ENCODE assay signal across 13 mouse cellular contexts in the genomic region with DNA sequence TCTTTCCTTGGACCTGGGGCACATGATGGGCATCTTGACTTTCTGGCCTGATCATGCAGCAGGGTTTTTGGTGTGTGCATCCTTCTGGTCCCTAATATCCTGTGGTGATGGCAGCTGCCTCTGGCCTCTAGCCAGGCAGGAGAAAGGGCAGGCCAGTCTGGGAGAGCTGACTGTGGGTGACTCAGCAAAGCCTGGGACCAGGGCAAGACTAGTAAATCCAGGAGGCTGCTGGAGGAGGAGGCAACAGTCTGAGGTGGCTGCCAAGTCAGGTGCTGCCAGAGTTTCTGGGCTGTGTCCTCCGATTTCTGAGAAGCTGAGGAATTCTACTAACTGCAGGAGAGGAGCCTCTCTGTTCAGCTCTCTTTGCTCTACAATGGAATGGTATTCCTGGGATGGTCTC. TPM values are rescaled to one million over a fixed set of nuclear protein-coding genes. Genes with fewer than 3 reads are reported as not detected.
A peak's percentile ranks its signal among the peaks of the same experiment; 100 is the strongest.
DNase-seq lines count a peak whose midpoint lies in the region; ATAC-seq and TF ChIP-seq lines count a peak whose summit lies in the region.
"Had no signal": no experiment of that assay in that cellular context is flagged by ENCODE, and none has a peak within 500 bp of the region (broad histone marks: within the 10 kb centered on the region; RNA-seq: fewer than 3 reads in every experiment).

No protein-coding gene starts in this region.

- no peaks in the 10 kb centered on the region for H3K36me3 ChIP-seq in lung, postnatal 0 days (ENCODE audit: insufficient read depth, low read length)
- H3K36me3 ChIP-seq in forebrain, embryonic 16.5 days (ENCODE audit: control insufficient read depth, insufficient read depth): no peaks in the 10 kb centered on the region

- no peak overlapping the region for H3K9ac ChIP-seq in lung, postnatal 0 days (replicated peaks; ENCODE audit: low read depth)
- no peak overlapping the region for H3K9ac ChIP-seq in forebrain, embryonic 16.5 days (replicated peaks; ENCODE audit: low read depth, low read length)
- H3K9ac ChIP-seq: liver, embryonic 14.5 days had no signal

- no peak for ATAC-seq in lung, postnatal 0 days
- peak; percentile 51 for ATAC-seq in cerebellum, adult (ENCODE audit: insufficient number of reproducible peaks, low FRiP score, low TSS enrichment)
- ATAC-seq in forebrain, embryonic 16.5 days: no peak
- no peak for ATAC-seq in monocyte, adult 5-6 weeks (replicated peaks; ENCODE audit: insufficient number of reproducible peaks, low FRiP score, low TSS enrichment, poor library complexity, severe bottlenecking)

- H3K4me2 ChIP-seq in lung, postnatal 0 days (replicated peaks; ENCODE audit: low read depth, low read length): no peak overlapping the region
- H3K4me2 ChIP-seq in forebrain, embryonic 16.5 days (ENCODE audit: low read length): no peak overlapping the region

- no peak for TF ChIP-seq EP300 in lung, postnatal 0 days (IDR thresholded peaks at IDR 0.05)

- H3K4me3 ChIP-seq in lung, postnatal 0 days (ENCODE audit: low read depth, low read length): no peak overlapping the region
- no peak overlapping the region for H3K4me3 ChIP-seq in forebrain, embryonic 16.5 days (replicated peaks; ENCODE audit: low read length)

- WGBS in lung, postnatal 0 days: 50% methylated on average over 1 of the region's 1 CpGs
- WGBS in forebrain, embryonic 16.5 days: 46% methylated on average over 1 of the region's 1 CpGs

- intact Hi-C loops in gastrocnemius, postnatal 36 days (cut with DNase I): no loop called here

- H3K27me3 ChIP-seq in lung, postnatal 0 days (replicated peaks; ENCODE audit: insufficient read depth, low read length): no peaks in the 10 kb centered on the region
- no peaks in the 10 kb centered on the region for H3K27me3 ChIP-seq in forebrain, embryonic 16.5 days (replicated peaks; ENCODE audit: control insufficient read depth, insufficient read depth, low read length)

- no peak for TF ChIP-seq CTCF in lung, postnatal 0 days (IDR thresholded peaks at IDR 0.05)

- H3K27ac ChIP-seq in lung, postnatal 0 days (ENCODE audit: low read length): no peak overlapping the region
- no peak overlapping the region for H3K27ac ChIP-seq in forebrain, embryonic 16.5 days (ENCODE audit: low read length)
- H3K27ac ChIP-seq: liver, embryonic 14.5 days; stomach, postnatal 0 days had no signal

- no peaks in the 10 kb centered on the region for H3K9me3 ChIP-seq in lung, postnatal 0 days (ENCODE audit: low read length)
- H3K9me3 ChIP-seq in forebrain, embryonic 16.5 days (ENCODE audit: control insufficient read depth, low read length): no peaks in the 10 kb centered on the region

- DNase-seq in gastrocnemius, adult 18-20 months (ENCODE audit: low spot score): peak; percentile 22
- no peak for DNase-seq in gastrocnemius, postnatal 36 days
- DNase-seq in lung, postnatal 10 days: peak; percentile 36
- DNase-seq in lung, postnatal 0 days (ENCODE audit: low spot score): no peak
- DNase-seq in kidney, adult 8-10 months: peak; percentile 91 to 92
- DNase-seq: retina, postnatal 1 day had no signal

- peaks cover 4% of the 10 kb centered on the region; the same call in 1 of the 2 replicates for H3K4me1 ChIP-seq in lung, postnatal 0 days (ENCODE audit: insufficient read depth, low read depth, low read length)
- peaks cover 16% of the 10 kb centered on the region for H3K4me1 ChIP-seq in forebrain, embryonic 16.5 days (replicated peaks; ENCODE audit: control insufficient read depth, insufficient read depth, low read length)

RNA-seq across cellular contexts. Expression of gene Slc22a12, which starts 3.3 kb away (rescaled TPM):
- total RNA-seq in gastrocnemius, adult 18-20 months (2021): under 1 TPM in 1 of 2 experiments, not detected in 1; 0.11 TPM
- total RNA-seq in gastrocnemius, postnatal 36 days (2021): not detected
- polyA plus RNA-seq in lung, postnatal 0 days (2015; fragmentation: Nextera tagmentation; extraction: Ambion mirVana): 0.20 TPM in 1 of 2 replicates, not detected in the other
- polyA plus RNA-seq in forebrain, embryonic 16.5 days (2015; fragmentation: Nextera tagmentation; extraction: Ambion mirVana): not detected in 2 replicates
- not detected in 3 replicates for total RNA-seq in monocyte, adult 5-6 weeks (2017)
- polyA plus RNA-seq: embryonic facial prominence, embryonic 11.5 days; intestine, embryonic 14.5 days; liver, embryonic 14.5 days; stomach, postnatal 0 days had no signal

Comparison
In these comparisons a context has a peak if more than half of its experiments do, and no peak if none do; other contexts are left out.
1. DNase-seq: peak in gastrocnemius, adult 18-20 months (single experiment), lung, postnatal 10 days (single experiment) and kidney, adult 8-10 months (2 of 2); none in gastrocnemius, postnatal 36 days (0 of 2) and lung, postnatal 0 days (single experiment).